Mouse (Mus musculus): ENCODE results near the gene Zfr2.

GRCm38 (mm10) chr10:81192968-81193501 lies 39.9 kb upstream of the Zfr2 start:
- 0 out of 2 replicates have a peak, but pooled peaks have one; percentile 74 for TF ChIP-seq POLR2AphosphoS5 (IDR thresholded peaks at IDR 0.05; ENCODE audit: insufficient replicate concordance, low read depth, low read length)
- TF ChIP-seq CTCF (IDR thresholded peaks at IDR 0.05; ENCODE audit: low read depth, low read length), result no peak
- no peak for TF ChIP-seq GATA1 (IDR thresholded peaks at IDR 0.05; ENCODE audit: borderline replicate concordance, low read length)
- TF ChIP-seq TAL1 (conservative IDR thresholded peaks at IDR 0.05; ENCODE audit: low read depth, low read length), result no peak
